Mouse (Mus musculus) hindbrain, embryonic 13.5 days (tissue): ENCODE measurements around the gene Cul4a. TPM values are rescaled to one million over a fixed set of nuclear protein-coding genes. Genes with fewer than 3 reads are reported as not detected.
A peak's percentile ranks its signal among the peaks of the same experiment; 100 is the strongest.

Experiments used
- ATAC-seq: fragments of 200-750 bp; cut with Nextera tagmentation; 2 replicates; pipeline ENCODE4 v1.8.0; 2017; ENCODE audit warnings: moderate TSS enrichment; ENCODE audit not compliant: low FRiP score
- H3K27ac ChIP-seq: fragments of 300-500 bp; sonication (generic); 2 replicates; pipeline ENCODE4 v1.5.1; 2015; ENCODE audit warnings: inconsistent platforms, mild to moderate bottlenecking, moderate library complexity
- H3K27me3 ChIP-seq: fragments of 300-500 bp; sonication (generic); 2 replicates; pipeline ENCODE4 v1.6.1; 2015; ENCODE audit warnings: mild to moderate bottlenecking, inconsistent platforms
- H3K36me3 ChIP-seq: fragments of 300-500 bp; sonication (generic); 2 replicates; pipeline ENCODE4 v1.6.1; 2015; ENCODE audit warnings: mild to moderate bottlenecking, inconsistent platforms
- H3K4me1 ChIP-seq: fragments of 300-500 bp; sonication (generic); replicated peaks from 2 replicates; pipeline ENCODE4 v1.6.1; 2015; ENCODE audit warnings: inconsistent platforms
- H3K4me2 ChIP-seq: fragments of 300-500 bp; sonication (generic); 2 replicates; pipeline ENCODE4 v1.6.1; 2015; ENCODE audit warnings: inconsistent platforms, mild to moderate bottlenecking, moderate library complexity
- H3K4me3 ChIP-seq: fragments of 300-500 bp; sonication (generic); 2 replicates; pipeline ENCODE4 v1.5.1; 2015; ENCODE audit warnings: mild to moderate bottlenecking, inconsistent platforms
- H3K9ac ChIP-seq: fragments of 300-500 bp; sonication (generic); 2 replicates; pipeline ENCODE4 v1.6.1; 2015; ENCODE audit warnings: mild to moderate bottlenecking, inconsistent platforms
- H3K9me3 ChIP-seq: fragments of 300-500 bp; sonication (generic); 2 replicates; pipeline ENCODE4 v1.6.1; 2016; ENCODE audit warnings: inconsistent platforms
- WGBS: fragments of 180-500 bp; shearing (Covaris S2); methylation state at CpG from one replicate; pipeline ENCODE4 v1.1.7; 2015; 5-methylcytosine and 5-hydroxymethylcytosine counted together
- microRNA counts: library from miRNA; unstranded; fragments of <30 nt; microRNA quantifications from one replicate; lab custom pipeline; 2016
- microRNA-seq: library from miRNA; unstranded; fragments of <30 nt; microRNA quantifications from one replicate; pipeline ENCODE4, GENCODE M21; 2016
- polyA plus RNA-seq: library from polyadenylated mRNA; unstranded; fragments of >200 nt; fragmentation: Nextera tagmentation; extraction: Ambion mirVana; gene quantifications from 2 replicates; pipeline ENCODE4 v1.2.1, GENCODE M21; 2015

Gene Cul4a
- polyA plus RNA-seq, 1 experiment from 2014 or later: 71.7 TPM

- no peaks in the 10 kb centered on the region for H3K4me1 ChIP-seq
- no peaks in the 10 kb centered on the region for H3K9me3 ChIP-seq
- H3K4me2 ChIP-seq: no peak overlapping the region
- H3K27ac ChIP-seq: no peak overlapping the region
- no peaks in the 10 kb centered on the region for H3K27me3 ChIP-seq
- no peak overlapping the region for H3K9ac ChIP-seq
- no peaks in the 10 kb centered on the region; the same call in 1 of the 2 replicates for H3K36me3 ChIP-seq
- 80% methylated on average over 9 of the region's 9 CpGs for WGBS
- no peak overlapping the region for H3K4me3 ChIP-seq
- ATAC-seq: no peak
These were observed 81.8 kb downstream of the Cul4a start for GRCm38 (mm10) chr8:13187229-13187628.

- H3K4me1 ChIP-seq: no peaks in the 10 kb centered on the region
- H3K9ac ChIP-seq: no peak overlapping the region
- H3K36me3 ChIP-seq: no peaks in the 10 kb centered on the region; the same call in 1 of the 2 replicates
- no peaks in the 10 kb centered on the region for H3K9me3 ChIP-seq
- no peak for ATAC-seq
- no peak overlapping the region for H3K27ac ChIP-seq
- no peaks in the 10 kb centered on the region for H3K27me3 ChIP-seq
- WGBS: 56% methylated on average over 7 of the region's 7 CpGs
- no peak overlapping the region for H3K4me3 ChIP-seq
- no peak overlapping the region for H3K4me2 ChIP-seq
These were observed 82.2 kb downstream of the Cul4a start for GRCm38 (mm10) chr8:13187638-13188037.

GRCm38 (mm10) chr8:13188052-13188555 is 82.7 kb downstream of the Cul4a start:
- Histone ChIP-seq H3K4me2 (no peak overlapping the region), H3K36me3 (no peaks in the 10 kb centered on the region; the same call in 1 of the 2 replicates), H3K4me3 (no peak overlapping the region), H3K27ac (no peak overlapping the region), H3K4me1 (no peaks in the 10 kb centered on the region), H3K27me3 (no peaks in the 10 kb centered on the region), H3K9me3 (no peaks in the 10 kb centered on the region), H3K9ac (no peak overlapping the region)
- no peak for ATAC-seq
- 92% methylated on average over 13 of the region's 13 CpGs for WGBS

GRCm38 (mm10) chr8:13188857-13189256 is 83.4 kb downstream of the Cul4a start:
- 87% methylated on average over 1 of the region's 1 CpGs for whole genome bisulfite sequencing
- Histone ChIP-seq H3K27me3 (no peaks in the 10 kb centered on the region), H3K4me1 (no peaks in the 10 kb centered on the region), H3K27ac (no peak overlapping the region), H3K36me3 (no peaks in the 10 kb centered on the region; the same call in 1 of the 2 replicates), H3K4me3 (no peak overlapping the region), H3K9me3 (no peaks in the 10 kb centered on the region), H3K4me2 (no peak overlapping the region), H3K9ac (no peak overlapping the region)
- ATAC-seq: no peak

GRCm38 (mm10) chr8:13190235-13190634 is 84.8 kb downstream of the Cul4a start:
- ATAC-seq: no peak
- H3K27ac ChIP-seq: no peak overlapping the region
- no peaks in the 10 kb centered on the region for H3K27me3 ChIP-seq
- no peak overlapping the region for H3K4me3 ChIP-seq
- no peaks in the 10 kb centered on the region for H3K4me1 ChIP-seq
- H3K36me3 ChIP-seq: no peaks in the 10 kb centered on the region; the same call in 1 of the 2 replicates
- no peak overlapping the region for H3K4me2 ChIP-seq
- WGBS: 92% methylated on average over 8 of the region's 8 CpGs
- H3K9ac ChIP-seq: no peak overlapping the region
- H3K9me3 ChIP-seq: no peaks in the 10 kb centered on the region

GRCm38 (mm10) chr8:13194818-13195217 is 89.4 kb downstream of the Cul4a start:
- Histone ChIP-seq H3K4me1 (peaks cover 6% of the 10 kb centered on the region), H3K9ac (peak overlapping the region; percentile 35; the same call in 1 of the 2 replicates), H3K4me3 (no peak overlapping the region), H3K27me3 (peaks cover 5% of the 10 kb centered on the region; the same call in 1 of the 2 replicates), H3K4me2 (no peak overlapping the region), H3K27ac (peak overlapping the region; percentile 35; the same call in 1 of the 2 replicates), H3K9me3 (no peaks in the 10 kb centered on the region), H3K36me3 (no peaks in the 10 kb centered on the region)
- ATAC-seq: no peak
- 39% methylated on average over 10 of the region's 10 CpGs for WGBS

- Histone ChIP-seq H3K27ac (no peak overlapping the region), H3K4me2 (no peak overlapping the region), H3K27me3 (peaks cover 32% of the 10 kb centered on the region), H3K36me3 (no peaks in the 10 kb centered on the region), H3K9ac (no peak overlapping the region), H3K9me3 (no peaks in the 10 kb centered on the region), H3K4me1 (peaks cover 17% of the 10 kb centered on the region), H3K4me3 (no peak overlapping the region)
- no peak for ATAC-seq
- 86% methylated on average over 5 of the region's 5 CpGs for WGBS
These were observed 92.1 kb downstream of the Cul4a start for GRCm38 (mm10) chr8:13197493-13197892.

MicroRNAs encoded within 50 kb of the gene (microRNA counts, 519-probe panel; counts per million panel counts)
- microRNA mmu-miR-1968 (lab: Ali Mortazavi, UCI): 1,726 counts per million, percentile 8 among the panel's probes with 10 or more counts

Small RNAs within 50 kb of the gene (microRNA-seq; reads per million reads assigned to microRNA genes)
- gene Mir1968: 16.3 reads per million, percentile 27 among the genes with 10 or more reads in this experiment
- gene Mir7065: not detected

Other genes starting within 250 kb of the Cul4a start
- gene Mcf2l, start 231.8 kb upstream of the Cul4a start, polyA plus RNA-seq: 119 and 125 TPM in 2 replicates
- gene F7, start 79.6 kb upstream of the Cul4a start, polyA plus RNA-seq: 0.13 TPM in 1 of 2 replicates, not detected in the other
- 0.61 and 0.69 TPM in 2 replicates for gene F10, start 68.3 kb upstream of the Cul4a start, polyA plus RNA-seq
- 0.73 and 1.1 TPM in 2 replicates for gene Proz, start 44.7 kb upstream of the Cul4a start, polyA plus RNA-seq
- gene Pcid2, start 162 bp upstream of the Cul4a start, polyA plus RNA-seq: 41.7 and 44.3 TPM in 2 replicates
- 272 and 273 TPM in 2 replicates for gene Lamp1, start 53.5 kb downstream of the Cul4a start, polyA plus RNA-seq
- gene Grtp1, start 95.0 kb downstream of the Cul4a start, polyA plus RNA-seq: 11.4 and 13.3 TPM in 2 replicates
- 0.81 and 1.3 TPM in 2 replicates for gene Adprhl1, start 148.5 kb downstream of the Cul4a start, polyA plus RNA-seq
- gene Dcun1d2, start 182.5 kb downstream of the Cul4a start, polyA plus RNA-seq: 33.7 and 34.0 TPM in 2 replicates
- 43.6 and 48.8 TPM in 2 replicates for gene Tmco3, start 182.6 kb downstream of the Cul4a start, polyA plus RNA-seq
- 99.5 and 103 TPM in 2 replicates for gene Tfdp1, start 233.1 kb downstream of the Cul4a start, polyA plus RNA-seq